Mouse (Mus musculus): ENCODE results near the gene Nfia. TPM values are rescaled to one million over a fixed set of nuclear protein-coding genes. Genes with fewer than 3 reads are reported as not detected.

Nfia gene
- polyA plus RNA-seq, 1 experiment from 2014 or later: 78.4 TPM

GRCm38 (mm10) chr4:97825432-97825831 lies 52.9 kb downstream of the Nfia start:
- WGBS: 78% methylated on average over 4 of the region's 4 CpGs
- no peaks in the 10 kb centered on the region for H3K36me3 ChIP-seq (ENCODE audit: control insufficient read depth, insufficient read depth, low read length)
- no peaks in the 10 kb centered on the region for H3K9me3 ChIP-seq (ENCODE audit: control insufficient read depth, low read depth, low read length)
- H3K9ac ChIP-seq (replicated peaks; ENCODE audit: low read depth, low read length): no peak overlapping the region
- no peak overlapping the region for H3K4me3 ChIP-seq (ENCODE audit: low read depth, low read length)
- peaks cover 17% of the 10 kb centered on the region; the same call in 1 of the 2 replicates for H3K4me1 ChIP-seq (ENCODE audit: control insufficient read depth, insufficient read depth, low read length)
- no peak for ATAC-seq (ENCODE audit: insufficient number of reproducible peaks, insufficient read depth, low FRiP score, low read depth)
- H3K27ac ChIP-seq (ENCODE audit: low read length): no peak overlapping the region
- H3K27me3 ChIP-seq (ENCODE audit: control insufficient read depth, insufficient read depth, low read length): no peaks in the 10 kb centered on the region
- no peak overlapping the region for H3K4me2 ChIP-seq (replicated peaks; ENCODE audit: low read depth, low read length)

GRCm38 (mm10) chr4:97825841-97826240 lies 53.3 kb downstream of the Nfia start:
- Histone ChIP-seq H3K4me1 (ENCODE audit: control insufficient read depth, insufficient read depth, low read length) (peaks cover 17% of the 10 kb centered on the region; the same call in 1 of the 2 replicates), H3K4me3 (ENCODE audit: low read depth, low read length) (no peak overlapping the region), H3K4me2 (replicated peaks; ENCODE audit: low read depth, low read length) (no peak overlapping the region), H3K9me3 (ENCODE audit: control insufficient read depth, low read depth, low read length) (no peaks in the 10 kb centered on the region), H3K36me3 (ENCODE audit: control insufficient read depth, insufficient read depth, low read length) (no peaks in the 10 kb centered on the region), H3K27ac (ENCODE audit: low read length) (no peak overlapping the region), H3K27me3 (ENCODE audit: control insufficient read depth, insufficient read depth, low read length) (no peaks in the 10 kb centered on the region), H3K9ac (replicated peaks; ENCODE audit: low read depth, low read length) (no peak overlapping the region)
- no peak for ATAC-seq (ENCODE audit: insufficient number of reproducible peaks, insufficient read depth, low FRiP score, low read depth)
- WGBS: 73% methylated on average over 4 of the region's 4 CpGs

DNA sequence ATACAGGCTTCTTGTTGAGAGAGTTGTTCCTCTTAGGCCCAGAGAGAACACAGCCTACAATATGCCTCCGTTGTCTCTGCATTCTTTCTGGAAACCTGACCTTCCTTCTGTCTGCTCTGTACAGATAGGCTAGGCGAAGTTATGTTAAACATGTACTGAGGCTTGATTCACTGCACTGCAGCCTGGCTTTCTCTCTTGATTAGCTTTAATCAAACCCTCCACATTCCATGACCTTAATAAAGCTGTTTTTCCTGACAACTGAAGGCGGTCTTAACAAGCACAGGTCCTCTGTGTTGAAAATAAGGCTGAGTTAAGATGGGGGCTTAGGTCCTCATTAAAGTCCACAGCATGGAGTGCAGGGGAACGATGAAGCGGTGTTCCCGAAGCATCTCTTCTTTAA lies 54.6 kb downstream of the Nfia start:
- Histone ChIP-seq H3K4me1 (ENCODE audit: control insufficient read depth, insufficient read depth, low read length) (peaks cover 14% of the 10 kb centered on the region; the same call in 1 of the 2 replicates), H3K27me3 (ENCODE audit: control insufficient read depth, insufficient read depth, low read length) (no peaks in the 10 kb centered on the region), H3K36me3 (ENCODE audit: control insufficient read depth, insufficient read depth, low read length) (no peaks in the 10 kb centered on the region), H3K27ac (ENCODE audit: low read length) (no peak overlapping the region), H3K4me3 (ENCODE audit: low read depth, low read length) (no peak overlapping the region), H3K4me2 (replicated peaks; ENCODE audit: low read depth, low read length) (no peak overlapping the region), H3K9me3 (ENCODE audit: control insufficient read depth, low read depth, low read length) (no peaks in the 10 kb centered on the region), H3K9ac (replicated peaks; ENCODE audit: low read depth, low read length) (no peak overlapping the region)
- ATAC-seq (ENCODE audit: insufficient number of reproducible peaks, insufficient read depth, low FRiP score, low read depth): no peak
- WGBS: 59% methylated on average over 6 of the region's 6 CpGs

- H3K4me2 ChIP-seq (replicated peaks; ENCODE audit: low read depth, low read length): no peak overlapping the region
- no peak for ATAC-seq (ENCODE audit: insufficient number of reproducible peaks, insufficient read depth, low FRiP score, low read depth)
- no peak overlapping the region for H3K4me3 ChIP-seq (ENCODE audit: low read depth, low read length)
- H3K4me1 ChIP-seq (ENCODE audit: control insufficient read depth, insufficient read depth, low read length): peaks cover 14% of the 10 kb centered on the region; the same call in 1 of the 2 replicates
- H3K9me3 ChIP-seq (ENCODE audit: control insufficient read depth, low read depth, low read length): no peaks in the 10 kb centered on the region
- H3K36me3 ChIP-seq (ENCODE audit: control insufficient read depth, insufficient read depth, low read length): no peaks in the 10 kb centered on the region
- no peaks in the 10 kb centered on the region for H3K27me3 ChIP-seq (ENCODE audit: control insufficient read depth, insufficient read depth, low read length)
- no peak overlapping the region for H3K9ac ChIP-seq (replicated peaks; ENCODE audit: low read depth, low read length)
- WGBS: 20% methylated on average over 1 of the region's 1 CpGs
- H3K27ac ChIP-seq (ENCODE audit: low read length): no peak overlapping the region
These were observed 56.0 kb downstream of the Nfia start for GRCm38 (mm10) chr4:97828579-97828978.

GRCm38 (mm10) chr4:97829336-97830050 lies 57.0 kb downstream of the Nfia start:
- WGBS: 88% methylated on average over 11 of the region's 12 CpGs
- no peak overlapping the region for H3K27ac ChIP-seq (ENCODE audit: low read length)
- no peak overlapping the region for H3K9ac ChIP-seq (replicated peaks; ENCODE audit: low read depth, low read length)
- no peak overlapping the region for H3K4me2 ChIP-seq (replicated peaks; ENCODE audit: low read depth, low read length)
- H3K9me3 ChIP-seq (ENCODE audit: control insufficient read depth, low read depth, low read length): no peaks in the 10 kb centered on the region
- no peaks in the 10 kb centered on the region for H3K27me3 ChIP-seq (ENCODE audit: control insufficient read depth, insufficient read depth, low read length)
- peaks cover 8% of the 10 kb centered on the region; the same call in 1 of the 2 replicates for H3K4me1 ChIP-seq (ENCODE audit: control insufficient read depth, insufficient read depth, low read length)
- no peak for ATAC-seq (ENCODE audit: insufficient number of reproducible peaks, insufficient read depth, low FRiP score, low read depth)
- no peaks in the 10 kb centered on the region for H3K36me3 ChIP-seq (ENCODE audit: control insufficient read depth, insufficient read depth, low read length)
- H3K4me3 ChIP-seq (ENCODE audit: low read depth, low read length): no peak overlapping the region

DNA sequence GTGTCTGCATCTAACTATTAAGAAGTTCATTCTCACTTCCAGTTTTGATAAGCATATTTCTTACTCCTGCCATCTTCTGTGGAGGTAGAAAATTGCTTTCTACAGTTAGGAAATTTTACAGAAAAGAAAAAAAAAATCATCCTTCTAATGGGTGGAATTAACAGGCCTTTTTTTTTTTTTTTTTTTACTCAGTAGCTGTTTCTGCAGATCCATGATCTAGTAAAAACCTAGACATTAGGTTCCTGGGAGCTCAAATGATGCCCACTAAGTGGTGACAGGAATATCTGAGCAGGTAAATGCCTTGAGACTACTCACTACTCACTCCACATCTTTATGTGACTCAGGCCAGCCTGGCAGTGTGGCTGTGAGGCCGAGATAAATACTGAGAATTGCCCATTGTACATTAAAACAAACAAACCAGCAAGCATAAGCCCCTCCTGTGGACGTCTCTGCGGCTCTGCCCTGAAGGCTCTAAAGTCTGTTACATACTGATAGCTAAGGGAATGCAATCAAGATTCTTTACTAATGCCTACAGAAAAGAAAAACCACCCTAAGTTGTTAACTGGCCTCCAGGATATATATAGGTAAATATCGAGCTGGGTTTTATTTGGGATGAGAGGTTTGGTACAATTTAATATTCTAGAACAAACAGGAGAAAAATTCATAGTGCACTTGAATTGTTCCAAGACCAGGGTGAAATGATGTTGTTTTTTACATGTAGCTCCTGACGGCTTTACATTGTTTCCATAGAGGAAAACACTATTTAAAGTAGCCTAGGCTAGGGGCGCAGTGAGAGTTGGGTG lies 57.7 kb downstream of the Nfia start:
- WGBS: 62% methylated on average over 6 of the region's 6 CpGs
- Histone ChIP-seq H3K4me3 (ENCODE audit: low read depth, low read length) (no peak overlapping the region), H3K9me3 (ENCODE audit: control insufficient read depth, low read depth, low read length) (no peaks in the 10 kb centered on the region), H3K27me3 (ENCODE audit: control insufficient read depth, insufficient read depth, low read length) (no peaks in the 10 kb centered on the region), H3K4me1 (ENCODE audit: control insufficient read depth, insufficient read depth, low read length) (0 out of 2 replicates have a peak, but pooled peaks cover 6% of the 10 kb centered on the region), H3K36me3 (ENCODE audit: control insufficient read depth, insufficient read depth, low read length) (0 out of 2 replicates have a peak, but pooled peaks cover 4% of the 10 kb centered on the region), H3K4me2 (replicated peaks; ENCODE audit: low read depth, low read length) (no peak overlapping the region), H3K27ac (ENCODE audit: low read length) (no peak overlapping the region), H3K9ac (replicated peaks; ENCODE audit: low read depth, low read length) (no peak overlapping the region)
- no peak for ATAC-seq (ENCODE audit: insufficient number of reproducible peaks, insufficient read depth, low FRiP score, low read depth)

DNA sequence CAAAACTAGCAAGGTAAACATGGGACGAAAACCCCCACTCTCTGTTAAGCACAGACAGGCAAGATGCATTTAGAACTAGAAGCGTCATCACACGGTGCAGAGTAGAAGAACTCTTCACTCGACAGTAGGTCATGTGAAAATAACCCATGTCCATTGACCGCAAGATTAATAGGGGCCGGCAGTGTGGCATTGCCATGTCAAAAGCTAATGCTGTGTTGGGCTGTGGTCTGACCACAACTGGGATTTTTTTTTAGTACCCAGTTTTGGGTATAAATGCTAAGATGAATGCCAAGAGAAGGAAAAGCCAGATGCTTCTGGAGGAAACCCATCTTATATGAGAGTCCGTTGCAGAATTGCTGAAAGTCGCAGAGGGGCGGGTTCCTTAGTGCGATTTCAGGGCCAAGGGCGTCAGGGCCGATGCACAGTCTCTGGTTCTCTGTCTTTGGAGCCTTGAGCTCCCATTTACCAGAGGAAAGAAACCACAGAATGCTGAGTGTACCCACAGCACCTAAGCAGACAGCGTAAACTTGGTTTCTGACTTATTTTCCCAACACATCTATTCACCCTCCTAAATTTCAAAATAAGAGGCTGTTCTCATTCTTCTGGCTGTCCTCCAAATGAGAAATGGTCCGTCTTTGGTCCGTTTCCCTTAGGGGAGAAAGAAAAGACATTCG lies 58.5 kb downstream of the Nfia start:
- Histone ChIP-seq H3K4me2 (replicated peaks; ENCODE audit: low read depth, low read length) (no peak overlapping the region), H3K4me1 (ENCODE audit: control insufficient read depth, insufficient read depth, low read length) (peaks cover 6% of the 10 kb centered on the region; the same call in 1 of the 2 replicates), H3K27ac (ENCODE audit: low read length) (no peak overlapping the region), H3K9me3 (ENCODE audit: control insufficient read depth, low read depth, low read length) (no peaks in the 10 kb centered on the region), H3K36me3 (ENCODE audit: control insufficient read depth, insufficient read depth, low read length) (0 out of 2 replicates have a peak, but pooled peaks cover 4% of the 10 kb centered on the region), H3K27me3 (ENCODE audit: control insufficient read depth, insufficient read depth, low read length) (no peaks in the 10 kb centered on the region), H3K4me3 (ENCODE audit: low read depth, low read length) (no peak overlapping the region), H3K9ac (replicated peaks; ENCODE audit: low read depth, low read length) (no peak overlapping the region)
- ATAC-seq (ENCODE audit: insufficient number of reproducible peaks, insufficient read depth, low FRiP score, low read depth): no peak
- 87% methylated on average over 16 of the region's 16 CpGs for WGBS

DNA sequence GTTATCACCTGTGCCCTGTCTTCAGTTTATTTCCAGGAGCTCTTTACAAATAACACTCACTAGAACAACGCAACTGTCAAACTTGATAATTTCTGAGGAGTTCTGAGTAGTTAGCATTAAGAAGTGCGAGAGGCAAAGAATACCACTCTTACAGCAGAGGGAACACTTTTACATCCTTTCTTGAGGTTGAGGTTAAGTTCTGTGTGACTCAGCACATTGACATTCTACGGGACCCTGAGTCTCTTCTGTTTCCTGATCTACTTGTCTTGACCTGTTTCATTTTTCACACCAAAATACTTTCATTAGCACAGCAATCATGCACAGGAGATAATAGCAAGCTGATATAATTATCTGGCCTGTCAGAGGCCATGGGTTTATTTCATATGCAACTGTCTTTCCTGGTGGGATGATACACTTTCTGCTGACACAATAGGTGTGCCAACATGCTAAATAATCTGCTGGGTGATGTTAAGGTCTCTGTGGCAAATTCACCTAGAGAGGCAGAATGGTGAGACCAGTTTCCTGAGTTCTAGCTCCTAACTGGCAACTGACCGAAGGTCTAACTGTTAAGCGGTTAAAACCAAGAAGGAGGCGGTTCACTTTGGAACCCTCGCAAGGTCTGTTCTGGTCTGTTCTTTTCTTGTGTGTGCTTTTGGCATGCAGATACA lies 59.2 kb downstream of the Nfia start:
- H3K36me3 ChIP-seq (ENCODE audit: control insufficient read depth, insufficient read depth, low read length): 0 out of 2 replicates have a peak, but pooled peaks cover 4% of the 10 kb centered on the region
- no peak overlapping the region for H3K4me3 ChIP-seq (ENCODE audit: low read depth, low read length)
- ATAC-seq (ENCODE audit: insufficient number of reproducible peaks, insufficient read depth, low FRiP score, low read depth): no peak
- peaks cover 8% of the 10 kb centered on the region; the same call in 1 of the 2 replicates for H3K4me1 ChIP-seq (ENCODE audit: control insufficient read depth, insufficient read depth, low read length)
- H3K4me2 ChIP-seq (replicated peaks; ENCODE audit: low read depth, low read length): no peak overlapping the region
- H3K9me3 ChIP-seq (ENCODE audit: control insufficient read depth, low read depth, low read length): no peaks in the 10 kb centered on the region
- H3K27me3 ChIP-seq (ENCODE audit: control insufficient read depth, insufficient read depth, low read length): no peaks in the 10 kb centered on the region
- H3K27ac ChIP-seq (ENCODE audit: low read length): no peak overlapping the region
- no peak overlapping the region for H3K9ac ChIP-seq (replicated peaks; ENCODE audit: low read depth, low read length)
- 89% methylated on average over 7 of the region's 7 CpGs for WGBS

Measured in stomach, embryonic 14.5 days (tissue).